Mouse (Mus musculus): ENCODE measurements at regions not wholly inside any gene's neighbourhood (a gene's known extent, or its start where the extent isn't known, plus 50 kb on each side); places are given as distances from the start of the nearest gene placed in this dataset.

GRCm38 (mm10) chr7:72715401-72715800, 409.0 kb upstream of the Mctp2 start:
- Histone ChIP-seq H3K4me2 (replicated peaks; ENCODE audit: low read depth) (no peak overlapping the region), H3K27ac (ENCODE audit: low read depth, low read length) (no peak overlapping the region), H3K9me3 (ENCODE audit: control insufficient read depth) (no peaks in the 10 kb centered on the region), H3K36me3 (ENCODE audit: control insufficient read depth, insufficient read depth) (no peaks in the 10 kb centered on the region), H3K4me3 (ENCODE audit: low read depth, low read length) (no peak overlapping the region), H3K27me3 (replicated peaks; ENCODE audit: control insufficient read depth, insufficient read depth, low read length) (no peaks in the 10 kb centered on the region), H3K9ac (ENCODE audit: low read depth, low read length) (no peak overlapping the region), H3K4me1 (replicated peaks; ENCODE audit: control insufficient read depth, insufficient read depth, low read length) (no peaks in the 10 kb centered on the region)
- no peak for TF ChIP-seq CTCF (IDR thresholded peaks at IDR 0.05; ENCODE audit: low read depth)
- 70% methylated on average over 5 of the region's 5 CpGs for WGBS
- no peak for ATAC-seq

GRCm38 (mm10) chr7:72716051-72716450, 409.6 kb upstream of the Mctp2 start:
- no peak for ATAC-seq
- Histone ChIP-seq H3K27me3 (replicated peaks; ENCODE audit: control insufficient read depth, insufficient read depth, low read length) (no peaks in the 10 kb centered on the region), H3K9ac (ENCODE audit: low read depth, low read length) (no peak overlapping the region), H3K36me3 (ENCODE audit: control insufficient read depth, insufficient read depth) (no peaks in the 10 kb centered on the region), H3K9me3 (ENCODE audit: control insufficient read depth) (no peaks in the 10 kb centered on the region), H3K4me3 (ENCODE audit: low read depth, low read length) (no peak overlapping the region), H3K4me1 (replicated peaks; ENCODE audit: control insufficient read depth, insufficient read depth, low read length) (no peaks in the 10 kb centered on the region), H3K27ac (ENCODE audit: low read depth, low read length) (no peak overlapping the region), H3K4me2 (replicated peaks; ENCODE audit: low read depth) (no peak overlapping the region)
- TF ChIP-seq CTCF (IDR thresholded peaks at IDR 0.05; ENCODE audit: low read depth) = no peak
- WGBS = 44% methylated on average over 1 of the region's 1 CpGs

- no peak overlapping the region for H3K9ac ChIP-seq (ENCODE audit: low read depth, low read length)
- H3K4me3 ChIP-seq (ENCODE audit: low read depth, low read length) = no peak overlapping the region
- no peaks in the 10 kb centered on the region for H3K27me3 ChIP-seq (replicated peaks; ENCODE audit: control insufficient read depth, insufficient read depth, low read length)
- no peak for TF ChIP-seq CTCF (IDR thresholded peaks at IDR 0.05; ENCODE audit: low read depth)
- no peak overlapping the region for H3K27ac ChIP-seq (ENCODE audit: low read depth, low read length)
- 74% methylated on average over 9 of the region's 9 CpGs for WGBS
- no peaks in the 10 kb centered on the region for H3K9me3 ChIP-seq (ENCODE audit: control insufficient read depth)
- H3K4me1 ChIP-seq (replicated peaks; ENCODE audit: control insufficient read depth, insufficient read depth, low read length) = no peaks in the 10 kb centered on the region
- H3K36me3 ChIP-seq (ENCODE audit: control insufficient read depth, insufficient read depth) = no peaks in the 10 kb centered on the region
- no peak overlapping the region for H3K4me2 ChIP-seq (replicated peaks; ENCODE audit: low read depth)
- ATAC-seq = no peak
These were observed 419.9 kb upstream of the Mctp2 start for GRCm38 (mm10) chr7:72726214-72726854.

- Histone ChIP-seq H3K4me1 (replicated peaks; ENCODE audit: control insufficient read depth, insufficient read depth, low read length) (no peaks in the 10 kb centered on the region), H3K4me2 (replicated peaks; ENCODE audit: low read depth) (no peak overlapping the region), H3K9ac (ENCODE audit: low read depth, low read length) (no peak overlapping the region), H3K27ac (ENCODE audit: low read depth, low read length) (no peak overlapping the region), H3K4me3 (ENCODE audit: low read depth, low read length) (no peak overlapping the region), H3K36me3 (ENCODE audit: control insufficient read depth, insufficient read depth) (no peaks in the 10 kb centered on the region), H3K27me3 (replicated peaks; ENCODE audit: control insufficient read depth, insufficient read depth, low read length) (no peaks in the 10 kb centered on the region), H3K9me3 (ENCODE audit: control insufficient read depth) (no peaks in the 10 kb centered on the region)
- ATAC-seq = no peak
- WGBS = 78% methylated on average over 8 of the region's 8 CpGs
- no peak for TF ChIP-seq CTCF (IDR thresholded peaks at IDR 0.05; ENCODE audit: low read depth)
These were observed 431.4 kb upstream of the Mctp2 start for GRCm38 (mm10) chr7:72737792-72738191.

GRCm38 (mm10) chr7:72738324-72738944, 432.0 kb upstream of the Mctp2 start:
- Histone ChIP-seq H3K9ac (ENCODE audit: low read depth, low read length) (no peak overlapping the region), H3K9me3 (ENCODE audit: control insufficient read depth) (no peaks in the 10 kb centered on the region), H3K4me2 (replicated peaks; ENCODE audit: low read depth) (no peak overlapping the region), H3K27me3 (replicated peaks; ENCODE audit: control insufficient read depth, insufficient read depth, low read length) (no peaks in the 10 kb centered on the region), H3K36me3 (ENCODE audit: control insufficient read depth, insufficient read depth) (no peaks in the 10 kb centered on the region), H3K4me3 (ENCODE audit: low read depth, low read length) (no peak overlapping the region), H3K27ac (ENCODE audit: low read depth, low read length) (no peak overlapping the region), H3K4me1 (replicated peaks; ENCODE audit: control insufficient read depth, insufficient read depth, low read length) (no peaks in the 10 kb centered on the region)
- WGBS = 47% methylated on average over 13 of the region's 13 CpGs
- ATAC-seq = no peak
- no peak for TF ChIP-seq CTCF (IDR thresholded peaks at IDR 0.05; ENCODE audit: low read depth)

GRCm38 (mm10) chr7:72742376-72742775, 436.0 kb upstream of the Mctp2 start:
- Histone ChIP-seq H3K36me3 (ENCODE audit: control insufficient read depth, insufficient read depth) (no peaks in the 10 kb centered on the region), H3K27me3 (replicated peaks; ENCODE audit: control insufficient read depth, insufficient read depth, low read length) (no peaks in the 10 kb centered on the region), H3K4me3 (ENCODE audit: low read depth, low read length) (no peak overlapping the region), H3K4me2 (replicated peaks; ENCODE audit: low read depth) (no peak overlapping the region), H3K27ac (ENCODE audit: low read depth, low read length) (no peak overlapping the region), H3K9me3 (ENCODE audit: control insufficient read depth) (no peaks in the 10 kb centered on the region), H3K9ac (ENCODE audit: low read depth, low read length) (no peak overlapping the region), H3K4me1 (replicated peaks; ENCODE audit: control insufficient read depth, insufficient read depth, low read length) (no peaks in the 10 kb centered on the region)
- WGBS = 74% methylated on average over 2 of the region's 2 CpGs
- TF ChIP-seq CTCF (IDR thresholded peaks at IDR 0.05; ENCODE audit: low read depth) = no peak
- no peak for ATAC-seq
